Mouse (Mus musculus): ENCODE results near the gene Olfr466.

GRCm38 (mm10) chr13:65122111-65122510 is 27.9 kb upstream of the Olfr466 start:
- TF ChIP-seq CTCF (IDR thresholded peaks at IDR 0.05; ENCODE audit: borderline replicate concordance, insufficient read depth, low read depth, low read length) (no peak), POLR2A (IDR thresholded peaks at IDR 0.05; ENCODE audit: borderline replicate concordance, insufficient read depth, low read length) (no peak)

Data from cerebellum, adult 2 months (tissue).